Mouse (Mus musculus): ENCODE measurements at regions not wholly inside any gene's neighbourhood (a gene's known extent, or its start where the extent isn't known, plus 50 kb on each side); places are given as distances from the start of the nearest gene placed in this dataset.
A peak's percentile ranks its signal among the peaks of the same experiment; 100 is the strongest.

DNA sequence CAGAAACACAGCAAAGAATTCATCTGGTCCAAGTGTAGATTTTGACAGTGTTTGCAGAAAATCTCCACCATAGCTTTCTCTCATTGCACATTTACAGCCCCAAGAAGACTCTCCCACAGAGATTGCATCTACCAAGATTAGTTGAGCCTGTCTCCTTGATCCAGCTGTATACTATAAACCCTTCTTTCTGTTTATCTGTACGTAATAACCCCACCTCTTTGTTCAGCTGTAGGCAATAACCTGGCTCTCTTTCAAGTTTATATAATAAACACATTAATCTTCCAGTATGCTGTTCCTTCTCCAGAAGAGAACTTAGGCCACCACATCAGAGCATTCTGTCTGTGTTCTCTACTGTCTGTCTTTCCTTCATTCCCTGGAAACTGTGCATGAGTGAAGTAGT, 594.9 kb upstream of the Fam92a start:
- no peak for DNase-seq

DNA sequence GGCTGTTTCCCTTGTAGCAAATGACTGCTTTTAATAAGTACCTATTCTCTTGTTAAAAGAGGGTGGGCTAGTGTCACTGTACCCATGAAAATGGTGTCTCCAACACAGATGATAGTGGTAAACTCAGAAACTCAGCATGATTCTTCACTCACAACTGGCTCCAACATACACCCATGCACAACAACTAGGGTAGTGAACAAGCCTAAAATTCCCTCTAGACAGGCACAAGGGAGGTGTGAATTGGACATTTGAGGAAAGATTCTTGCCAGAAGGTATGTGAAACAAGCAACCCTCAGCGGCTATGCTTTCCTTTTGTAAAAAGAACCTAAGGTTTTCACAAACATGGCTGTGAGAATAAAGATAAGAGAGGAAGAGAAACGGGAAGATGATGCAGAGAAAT, 579.0 kb upstream of the Fam92a start:
- DNase-seq = no peak

- no peak for DNase-seq
These were observed 578.1 kb upstream of the Fam92a start for GRCm38 (mm10) chr4:12749874-12750273.

DNA sequence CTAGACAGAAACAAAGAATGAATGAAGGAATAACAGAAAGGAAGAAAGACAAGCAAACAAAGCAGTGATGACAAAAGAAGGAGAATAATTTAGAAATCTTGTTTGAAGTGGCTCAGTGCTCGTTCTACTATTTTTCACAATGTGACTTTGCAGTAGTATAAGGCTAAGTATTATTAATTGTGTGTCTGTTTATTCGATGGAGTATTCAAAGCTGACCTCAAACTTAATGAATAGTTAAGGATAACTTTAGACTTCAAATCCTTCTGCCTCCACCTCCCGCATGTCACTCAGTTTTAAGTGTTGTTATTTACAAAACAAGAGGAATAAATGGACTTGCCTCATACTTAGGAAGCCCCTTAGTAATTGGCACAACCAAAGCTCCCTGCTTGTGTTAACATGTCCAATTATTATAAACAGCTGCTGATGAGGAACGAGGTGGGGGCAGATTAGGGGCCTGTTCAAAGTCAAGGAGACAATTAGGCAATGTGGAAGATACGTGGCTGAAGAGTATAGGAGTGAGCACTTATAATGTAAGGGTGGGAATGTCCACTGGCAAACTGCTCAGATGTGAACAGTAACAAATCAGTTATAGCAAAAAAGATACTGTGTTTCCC, 572.0 kb upstream of the Fam92a start:
- DNase-seq = no peak

- no peak for DNase-seq
These were observed 564.6 kb upstream of the Fam92a start for GRCm38 (mm10) chr4:12736411-12736810.

DNA sequence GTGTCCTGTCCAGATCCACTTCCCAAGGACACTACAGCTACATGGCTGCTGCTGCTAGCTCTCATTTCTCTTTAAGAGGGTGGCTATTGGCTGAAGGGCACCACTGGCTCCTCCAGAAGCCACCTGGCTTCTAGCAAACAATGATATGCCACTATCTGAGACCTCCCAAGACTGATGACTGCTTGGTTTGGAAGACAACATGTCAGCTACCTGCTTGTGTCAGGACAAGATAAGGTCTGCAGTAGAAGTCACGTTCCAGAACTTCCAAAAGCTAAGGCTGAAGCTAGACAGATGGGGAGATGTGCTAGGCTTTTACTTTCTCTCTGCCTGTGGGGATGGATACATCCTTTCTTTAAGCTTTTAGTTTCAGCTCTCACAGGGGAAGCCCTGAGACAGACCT, 528.4 kb upstream of the Fam92a start:
- DNase-seq = no peak

DNA sequence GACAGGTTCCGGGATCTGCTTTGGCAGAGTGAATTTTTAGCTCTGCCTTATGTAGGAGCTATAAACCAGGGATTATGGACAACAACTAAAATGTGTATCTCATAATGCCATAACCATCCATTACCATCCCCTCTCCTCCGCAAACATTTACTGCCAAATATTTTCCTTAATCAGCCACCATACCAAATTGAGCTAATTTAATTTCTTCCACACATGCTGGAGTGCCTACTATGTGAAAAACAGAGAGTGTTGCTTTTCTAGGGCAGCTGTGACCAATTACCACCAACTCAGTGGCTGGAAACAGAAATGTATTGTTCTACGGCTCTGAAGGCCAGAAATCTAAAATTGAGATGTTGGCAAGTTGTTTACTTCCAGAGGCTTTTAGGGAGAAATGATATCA, 506.0 kb upstream of the Fam92a start:
- no peak for DNase-seq

- no peak for DNase-seq
These were observed 499.6 kb upstream of the Fam92a start for GRCm38 (mm10) chr4:12671399-12671798.

DNA sequence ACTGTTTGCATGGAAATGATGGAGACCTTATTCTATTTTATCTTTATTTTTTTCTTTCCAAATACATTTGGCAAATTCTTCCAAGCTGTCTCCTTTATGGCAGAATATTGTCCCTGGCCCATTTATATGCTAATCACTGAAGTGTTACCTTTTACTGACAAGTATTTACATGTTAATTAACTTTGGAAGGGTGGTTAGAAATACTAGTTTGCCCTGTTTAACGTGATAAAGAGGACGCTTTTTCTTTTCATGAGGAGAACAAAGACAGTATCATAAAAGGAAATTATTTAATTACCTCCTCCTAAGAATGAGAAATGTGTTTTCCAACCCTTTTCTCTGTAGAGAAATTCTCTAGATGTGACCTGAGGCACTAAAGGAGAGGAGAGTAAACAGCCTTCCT, 491.4 kb upstream of the Fam92a start:
- DNase-seq = no peak

GRCm38 (mm10) chr4:12662683-12663082, 490.9 kb upstream of the Fam92a start:
- no peak for DNase-seq

GRCm38 (mm10) chr4:12659084-12659483, 487.3 kb upstream of the Fam92a start:
- DNase-seq = no peak

- DNase-seq = no peak
These were observed 486.8 kb upstream of the Fam92a start for GRCm38 (mm10) chr4:12658594-12658993.

GRCm38 (mm10) chr4:12657820-12658219, 486.0 kb upstream of the Fam92a start:
- no peak for DNase-seq

GRCm38 (mm10) chr4:12656924-12657603, 485.2 kb upstream of the Fam92a start:
- peak; percentile 12 for DNase-seq

DNA sequence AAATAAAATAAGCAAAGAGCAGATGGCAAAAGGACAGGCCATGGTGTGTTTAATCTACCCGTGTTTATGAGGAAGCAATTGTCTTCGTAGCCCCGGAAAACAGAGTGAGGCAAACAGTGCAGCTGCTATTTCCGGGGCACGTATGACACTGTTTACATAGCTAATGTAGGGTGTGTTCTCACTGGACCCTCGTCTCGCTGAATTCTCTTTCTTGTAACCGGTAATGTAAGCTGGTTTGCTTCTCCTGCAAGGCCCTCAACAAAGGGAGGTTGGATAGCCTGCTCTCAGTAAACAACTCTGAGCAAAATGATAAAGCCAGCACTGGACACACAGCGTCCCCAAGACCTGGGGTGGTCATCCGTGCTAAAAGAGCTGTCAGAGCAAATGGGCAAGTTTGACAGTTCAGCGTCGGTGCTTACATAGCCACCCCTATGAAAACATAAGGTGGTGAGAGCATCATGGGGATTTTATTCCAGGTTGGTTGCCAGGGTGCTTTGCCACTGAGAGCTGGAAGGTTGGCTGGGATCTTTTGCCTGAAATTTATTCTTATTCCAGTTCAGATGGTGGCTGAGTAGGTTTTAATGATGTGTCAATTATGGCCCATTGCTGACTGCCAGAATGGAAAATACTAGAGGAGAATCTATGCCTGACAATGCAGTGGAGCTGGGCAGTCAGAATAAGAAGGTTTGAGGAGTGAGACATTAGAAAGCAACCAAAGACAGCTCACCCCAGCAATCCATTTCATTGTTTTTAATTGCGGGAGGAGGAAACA, 483.8 kb upstream of the Fam92a start:
- no peak for DNase-seq

DNA sequence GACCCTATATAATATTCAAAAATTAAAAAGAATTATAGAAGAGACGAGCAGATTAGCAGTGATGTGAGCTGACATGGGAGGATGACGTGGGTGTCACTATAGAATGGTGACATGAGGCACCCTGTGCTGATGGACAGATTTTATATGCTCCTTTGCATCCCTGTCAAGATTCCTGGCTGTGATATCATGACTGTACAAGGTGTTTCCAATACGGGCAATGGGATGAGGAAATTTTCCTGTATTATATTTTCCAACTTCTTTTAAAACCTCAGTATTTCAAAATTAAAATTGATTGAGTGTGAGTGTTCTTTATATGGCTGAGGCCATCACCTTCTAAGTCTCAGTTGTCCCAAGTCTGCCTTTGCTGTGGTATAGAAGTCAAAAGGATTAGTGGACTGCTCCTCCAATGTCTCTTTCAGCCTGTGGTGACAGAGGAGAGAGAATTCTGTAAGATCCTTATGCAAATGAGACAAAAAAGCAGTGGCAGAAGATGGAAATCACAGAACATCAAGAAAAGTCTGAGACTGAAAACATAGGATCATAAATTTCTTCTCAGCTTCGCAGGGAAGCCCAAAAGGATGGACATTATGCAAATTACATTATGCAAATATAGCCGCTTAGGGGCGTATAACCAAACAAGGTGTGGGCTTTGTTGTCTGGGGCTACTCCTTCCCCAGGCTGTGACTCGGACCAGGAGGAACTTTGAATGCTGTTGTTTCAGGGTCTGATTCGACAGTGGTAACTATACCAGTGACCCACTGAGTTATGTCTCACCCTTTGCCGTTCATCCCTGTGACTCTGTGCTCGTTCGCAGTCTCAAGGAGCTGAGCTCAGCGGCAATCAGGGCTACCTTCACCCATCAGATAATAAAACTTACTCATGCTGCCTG, 483.0 kb upstream of the Fam92a start:
- DNase-seq = no peak

DNA sequence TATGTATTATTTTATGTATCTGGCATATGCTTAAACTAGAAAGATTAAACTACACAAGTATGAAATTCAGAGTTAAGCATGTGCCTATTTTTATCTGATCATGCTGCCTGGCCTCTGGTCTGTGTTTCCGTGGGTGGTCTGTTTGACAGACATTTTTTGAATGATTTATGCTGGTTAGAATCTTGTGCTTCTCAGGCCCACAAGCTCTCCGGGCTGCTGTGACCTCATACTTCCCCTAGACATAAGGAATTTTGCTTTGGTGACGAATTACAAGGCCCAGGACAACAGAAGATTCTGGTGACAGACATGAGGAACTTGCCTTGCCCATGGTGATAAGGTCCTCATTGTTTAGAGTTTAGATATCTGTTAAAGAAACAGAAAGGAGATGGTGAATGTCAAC, 475.9 kb upstream of the Fam92a start:
- no peak for DNase-seq

- no peak for DNase-seq
These were observed 470.7 kb upstream of the Fam92a start for GRCm38 (mm10) chr4:12642525-12642928.

GRCm38 (mm10) chr4:12629375-12629821, 457.6 kb upstream of the Fam92a start:
- no peak for DNase-seq

DNA sequence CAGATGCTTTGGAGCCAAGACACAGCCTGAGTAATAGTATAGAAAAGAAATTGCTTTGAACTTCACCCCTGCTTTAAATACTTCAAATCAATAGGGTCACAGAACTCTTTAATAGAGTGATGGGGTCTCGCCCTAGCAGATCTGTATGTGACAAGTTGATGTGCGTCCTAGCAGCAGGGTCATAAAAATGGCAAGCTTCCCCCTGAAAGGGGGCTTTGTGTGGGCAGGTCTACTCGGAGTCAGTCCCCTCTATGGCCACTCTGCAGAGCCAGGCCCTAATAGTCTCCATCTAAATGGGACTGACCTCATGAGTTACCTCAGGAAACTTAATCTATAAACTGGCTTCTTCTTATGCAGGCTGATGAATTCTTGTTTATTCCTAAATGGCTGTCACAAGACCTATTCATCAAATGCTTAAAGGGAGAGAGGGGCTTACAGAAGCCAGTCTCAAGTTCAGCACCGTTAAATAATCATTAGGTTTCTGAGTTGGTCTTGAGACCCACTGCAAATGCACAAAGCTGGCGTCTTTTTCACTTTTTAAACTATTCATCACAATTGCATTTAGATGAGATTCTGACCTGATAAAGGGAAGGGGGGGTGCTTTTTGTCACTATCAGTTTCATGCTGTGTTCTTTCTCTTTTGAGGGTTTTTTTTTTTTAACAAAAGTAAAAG, 457.0 kb upstream of the Fam92a start:
- no peak for DNase-seq

GRCm38 (mm10) chr4:12627158-12627871, 455.5 kb upstream of the Fam92a start:
- no peak for DNase-seq

DNA sequence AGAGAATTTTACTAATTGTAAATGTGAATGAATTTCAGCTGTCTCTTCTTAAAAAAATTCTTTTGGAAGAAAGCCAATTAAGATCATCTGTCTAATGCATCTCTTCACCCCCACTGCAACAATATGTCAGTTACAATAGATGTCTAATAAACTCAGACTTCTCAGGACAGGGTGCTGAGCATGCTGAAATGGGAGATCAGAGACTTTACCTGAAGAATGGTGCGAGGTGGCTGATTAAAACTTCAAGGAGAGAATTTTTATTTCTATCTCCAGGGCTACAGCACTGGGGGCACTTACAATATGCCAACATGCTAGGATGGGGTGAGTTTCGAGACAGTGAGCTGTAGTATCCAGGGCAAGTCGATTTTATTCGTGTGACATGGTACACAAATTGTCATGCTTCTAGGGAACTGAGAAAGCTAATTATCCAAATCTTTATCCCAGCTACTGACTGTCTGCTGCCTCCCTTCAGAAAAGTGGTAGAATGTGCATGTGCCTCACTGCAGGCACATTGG, 449.0 kb upstream of the Fam92a start:
- DNase-seq = no peak
